Mouse (Mus musculus) midbrain, postnatal 0 days (tissue): Measurements from ENCODE around the gene Atp8b5. TPM values are rescaled to one million over a fixed set of nuclear protein-coding genes. Genes with fewer than 3 reads are reported as not detected.

Experiments used
- ATAC-seq: fragments of 200-750 bp; cut with Nextera tagmentation; 2 replicates; pipeline ENCODE4 v1.8.0; 2017; ENCODE audit warnings: moderate number of reproducible peaks, mild to moderate bottlenecking, moderate TSS enrichment, moderate library complexity; ENCODE audit not compliant: low FRiP score
- DNase-seq: peaks from one replicate; pipeline ENCODE4 v3.0.0-alpha.2; 2015; ENCODE audit warnings: low spot score
- H3K27ac ChIP-seq: fragments of 300-500 bp; sonication (generic); 2 replicates; pipeline ENCODE4 v1.5.1; 2014; ENCODE audit warnings: low read depth, mild to moderate bottlenecking, low read length, mixed read lengths
- H3K27me3 ChIP-seq: fragments of 300-500 bp; sonication (generic); 2 replicates; pipeline ENCODE4 v1.6.1; 2014; ENCODE audit warnings: low read length, control low read depth, mixed read lengths; ENCODE audit not compliant: insufficient read depth
- H3K36me3 ChIP-seq: fragments of 300-500 bp; sonication (generic); 2 replicates; pipeline ENCODE4 v1.6.1; 2014; ENCODE audit warnings: low read length, control low read depth, mixed read lengths; ENCODE audit not compliant: insufficient read depth
- H3K4me1 ChIP-seq: fragments of 300-500 bp; sonication (generic); 2 replicates; pipeline ENCODE4 v1.6.1; 2014; ENCODE audit warnings: mild to moderate bottlenecking, control low read depth, antibody characterized with exemption, low read length, mixed read lengths; ENCODE audit not compliant: insufficient read depth
- H3K4me2 ChIP-seq: fragments of 300-500 bp; sonication (generic); 2 replicates; pipeline ENCODE4 v1.6.1; 2014; ENCODE audit warnings: low read depth, mild to moderate bottlenecking, low read length, mixed read lengths; ENCODE audit not compliant: poor library complexity, severe bottlenecking
- H3K4me3 ChIP-seq: fragments of 300-500 bp; sonication (generic); 2 replicates; pipeline ENCODE4 v1.5.1; 2014; ENCODE audit warnings: low read depth, mild to moderate bottlenecking, low read length, moderate library complexity
- H3K9ac ChIP-seq: fragments of 300-500 bp; sonication (generic); replicated peaks from 2 replicates; pipeline ENCODE4 v1.6.1; 2014; ENCODE audit warnings: mild to moderate bottlenecking, low read length, moderate library complexity, mixed read lengths; ENCODE audit not compliant: poor library complexity, severe bottlenecking
- H3K9me3 ChIP-seq: fragments of 300-500 bp; sonication (generic); 2 replicates; pipeline ENCODE4 v1.6.1; 2016; ENCODE audit warnings: low read length, control low read depth
- CTCF ChIP-seq: IDR thresholded peaks from 2 replicates; pipeline ENCODE4 v1.5.1; 2016; ENCODE audit warnings: antibody characterized with exemption, mild to moderate bottlenecking
- WGBS: fragments of 180-500 bp; shearing (Covaris S2); extraction: QIAGEN DNeasy Blood & Tissue Kit; methylation state at CpG from one replicate; pipeline ENCODE4 v1.1.7; 2014; 5-methylcytosine and 5-hydroxymethylcytosine counted together
- polyA plus RNA-seq: library from polyadenylated mRNA; unstranded; fragments of >200 nt; fragmentation: Nextera tagmentation; extraction: Ambion mirVana; gene quantifications from 2 replicates; pipeline ENCODE4 v1.2.1, GENCODE M21; 2015
- total RNA-seq: library from RNA; depleted of rRNA; stranded (reverse); fragments of >200 nt; gene quantifications from 2 replicates; pipeline ENCODE4 v1.2.3, GENCODE M21; 2014

Atp8b5 gene
- total and polyA plus RNA-seq, 2 experiments from 2014 or later, result 0.44 to 0.54 TPM

DNA sequence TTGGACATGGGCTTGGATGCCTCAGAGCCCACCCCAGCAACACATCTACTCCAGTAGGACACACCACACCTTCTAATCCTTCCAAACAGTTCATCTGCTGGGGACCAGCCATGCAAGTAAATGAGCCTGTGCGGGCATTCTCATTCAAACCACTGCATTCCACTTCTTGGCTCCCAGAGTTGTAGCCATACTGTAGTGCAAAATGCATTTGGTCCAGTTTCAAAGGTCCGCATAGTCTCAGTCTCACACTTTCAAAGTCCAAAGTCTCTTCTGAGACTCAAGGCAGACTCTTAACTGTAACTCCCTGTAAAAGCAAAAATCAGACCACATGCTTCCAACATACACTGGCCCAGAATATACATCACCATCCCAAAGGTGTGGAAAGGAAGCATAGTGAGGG is 78.0 kb downstream of the Atp8b5 start:
- H3K36me3 ChIP-seq, result no peaks in the 10 kb centered on the region
- WGBS, result 69% methylated on average over 2 of the region's 2 CpGs
- no peak for TF ChIP-seq CTCF
- H3K27me3 ChIP-seq, result no peaks in the 10 kb centered on the region
- no peak overlapping the region for H3K4me2 ChIP-seq
- no peak overlapping the region for H3K9ac ChIP-seq
- H3K27ac ChIP-seq, result no peak overlapping the region
- H3K9me3 ChIP-seq, result no peaks in the 10 kb centered on the region
- no peak for DNase-seq
- ATAC-seq, result no peak
- no peak overlapping the region for H3K4me3 ChIP-seq
- H3K4me1 ChIP-seq, result no peaks in the 10 kb centered on the region

DNA sequence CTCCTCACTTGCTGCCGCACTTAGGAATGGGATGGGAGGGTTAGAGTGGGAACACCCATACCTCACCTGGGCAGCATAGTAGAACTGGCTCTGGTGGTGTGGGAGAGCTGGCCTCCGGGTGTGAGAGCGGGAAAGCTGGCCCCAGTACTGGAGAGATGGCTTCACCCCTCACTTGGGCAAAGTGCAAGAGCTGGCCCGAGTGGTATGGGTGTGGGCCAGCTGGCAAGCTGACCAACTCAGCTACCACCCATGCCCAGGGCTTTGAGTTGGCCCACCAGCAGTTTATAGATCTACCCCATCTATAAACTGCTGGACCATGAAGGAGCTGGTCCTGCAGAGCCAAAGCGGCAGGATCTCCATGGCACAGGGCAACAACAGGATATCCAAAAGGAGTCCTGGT is 82.2 kb downstream of the Atp8b5 start:
- no peaks in the 10 kb centered on the region for H3K27me3 ChIP-seq
- H3K27ac ChIP-seq, result no peak overlapping the region
- 87% methylated on average over 5 of the region's 5 CpGs for WGBS
- no peak overlapping the region for H3K4me3 ChIP-seq
- peak; percentile 1 for DNase-seq
- ATAC-seq, result no peak
- no peak for TF ChIP-seq CTCF
- no peaks in the 10 kb centered on the region for H3K4me1 ChIP-seq
- H3K9me3 ChIP-seq, result no peaks in the 10 kb centered on the region
- no peak overlapping the region for H3K4me2 ChIP-seq
- no peak overlapping the region for H3K9ac ChIP-seq
- H3K36me3 ChIP-seq, result no peaks in the 10 kb centered on the region

DNA sequence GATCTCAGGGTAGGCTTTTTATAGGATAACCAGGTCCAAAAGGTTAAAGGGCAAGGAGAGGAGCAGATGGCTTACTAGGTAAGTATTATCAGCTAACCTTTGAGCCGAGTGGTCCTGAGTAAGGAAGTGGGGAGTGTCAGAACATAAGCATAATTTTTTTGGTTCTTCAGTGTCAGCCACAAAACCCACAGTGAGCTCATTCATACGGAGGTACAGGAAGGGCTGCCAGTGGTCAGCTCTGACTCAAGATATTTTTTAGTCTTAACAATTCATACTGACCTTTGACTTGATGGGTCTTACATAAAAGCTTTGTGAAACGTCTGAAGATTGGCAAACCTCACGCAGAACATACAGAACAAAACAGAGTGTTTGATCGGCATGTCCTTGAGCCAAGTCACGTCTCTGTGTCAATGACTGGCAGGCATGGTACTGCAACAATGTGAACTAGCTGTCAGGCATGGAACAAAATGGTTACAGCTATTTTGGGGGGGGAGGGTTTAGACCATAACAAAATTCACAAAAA is 83.1 kb downstream of the Atp8b5 start:
- H3K4me3 ChIP-seq, result no peak overlapping the region
- ATAC-seq (no peak), DNase-seq (no peak)
- H3K27me3 ChIP-seq, result no peaks in the 10 kb centered on the region
- H3K27ac ChIP-seq, result no peak overlapping the region
- no peaks in the 10 kb centered on the region for H3K36me3 ChIP-seq
- H3K4me1 ChIP-seq, result no peaks in the 10 kb centered on the region
- no peaks in the 10 kb centered on the region for H3K9me3 ChIP-seq
- WGBS, result 78% methylated on average over 6 of the region's 6 CpGs
- TF ChIP-seq CTCF, result no peak
- H3K9ac ChIP-seq, result no peak overlapping the region
- no peak overlapping the region for H3K4me2 ChIP-seq

DNA sequence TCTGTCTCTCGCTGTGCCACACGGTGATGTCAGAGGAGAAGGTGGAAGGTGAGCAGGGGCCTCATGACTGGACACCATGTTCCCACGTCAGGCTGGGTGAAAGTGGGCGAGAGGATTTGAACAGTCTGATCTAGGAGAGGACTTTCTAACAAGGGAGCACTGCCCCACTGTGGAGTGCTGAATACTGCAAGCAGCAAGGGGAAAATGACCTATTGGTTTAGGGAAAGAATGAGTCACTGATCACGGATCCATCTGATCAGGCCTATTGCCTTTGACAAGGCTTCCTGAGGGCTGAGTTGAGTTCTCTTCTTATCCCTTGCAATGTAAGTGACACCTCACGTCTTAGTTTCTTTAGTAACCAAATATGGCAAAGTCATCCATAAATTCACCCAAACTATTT is 86.7 kb downstream of the Atp8b5 start:
- ATAC-seq (no peak), DNase-seq (no peak)
- Histone ChIP-seq H3K4me3 (no peak overlapping the region), H3K36me3 (no peaks in the 10 kb centered on the region), H3K9me3 (no peaks in the 10 kb centered on the region), H3K27me3 (no peaks in the 10 kb centered on the region), H3K4me2 (no peak overlapping the region), H3K27ac (no peak overlapping the region), H3K4me1 (no peaks in the 10 kb centered on the region), H3K9ac (no peak overlapping the region)
- TF ChIP-seq CTCF, result no peak
- WGBS, result 91% methylated on average over 6 of the region's 6 CpGs

DNA sequence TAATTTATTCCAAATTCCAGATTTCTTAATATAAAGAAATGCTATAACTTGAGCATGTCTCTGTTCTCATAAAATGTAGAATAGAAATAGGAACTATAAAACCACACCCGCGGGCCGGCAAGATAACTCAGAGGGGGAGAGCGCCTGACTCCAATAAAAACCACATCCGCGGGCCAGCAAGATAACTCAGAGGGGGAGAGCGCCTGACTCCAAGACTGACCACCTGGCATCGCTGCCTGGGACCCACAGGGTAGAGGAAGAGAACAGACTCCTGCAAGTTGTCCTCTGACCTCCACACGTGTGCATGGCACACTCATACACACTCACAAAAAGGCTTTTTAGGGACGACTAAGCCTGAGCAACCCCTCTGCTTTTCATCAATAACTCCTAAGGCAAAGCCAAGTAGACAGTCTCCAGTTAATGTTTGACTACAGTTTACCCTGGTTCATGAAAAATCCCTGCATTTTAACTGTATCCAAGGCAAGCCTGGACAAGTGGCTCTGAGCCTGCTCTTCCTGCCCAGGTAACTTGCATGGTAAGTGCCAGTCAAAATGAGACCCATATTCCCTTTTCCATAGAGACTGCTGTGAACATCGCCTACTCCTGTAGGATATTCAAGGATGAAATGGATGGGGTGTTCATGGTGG is 98.1 kb downstream of the Atp8b5 start:
- H3K4me3 ChIP-seq, result no peak overlapping the region
- no peak for TF ChIP-seq CTCF
- no peak overlapping the region for H3K9ac ChIP-seq
- no peaks in the 10 kb centered on the region for H3K36me3 ChIP-seq
- DNase-seq (no peak), ATAC-seq (no peak)
- WGBS, result 89% methylated on average over 11 of the region's 11 CpGs
- H3K9me3 ChIP-seq, result no peaks in the 10 kb centered on the region
- H3K27ac ChIP-seq, result no peak overlapping the region
- H3K27me3 ChIP-seq, result no peaks in the 10 kb centered on the region
- H3K4me1 ChIP-seq, result no peaks in the 10 kb centered on the region
- H3K4me2 ChIP-seq, result no peak overlapping the region

DNA sequence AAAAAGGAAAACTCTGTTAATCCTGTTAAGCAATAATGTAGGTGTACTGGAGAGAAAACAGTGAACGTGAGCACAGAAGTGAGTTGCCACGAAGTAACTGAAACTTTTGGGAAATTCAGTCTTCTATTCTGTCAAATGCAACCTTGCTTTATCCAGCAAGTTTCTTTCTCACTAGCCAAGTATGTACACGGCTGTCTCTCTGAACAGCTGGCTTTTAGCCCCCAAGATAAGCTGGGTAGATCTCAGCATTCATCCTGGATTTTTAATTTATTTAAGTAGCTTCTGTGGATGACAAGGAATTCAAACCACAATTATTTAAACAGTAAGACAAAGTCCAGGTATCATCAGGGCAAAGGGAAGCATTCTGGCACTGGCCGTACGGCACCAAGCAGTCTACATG is 100.3 kb downstream of the Atp8b5 start:
- no peak for TF ChIP-seq CTCF
- Histone ChIP-seq H3K36me3 (no peaks in the 10 kb centered on the region), H3K4me3 (no peak overlapping the region), H3K9me3 (no peaks in the 10 kb centered on the region), H3K27me3 (no peaks in the 10 kb centered on the region), H3K4me2 (no peak overlapping the region), H3K27ac (no peak overlapping the region), H3K4me1 (no peaks in the 10 kb centered on the region), H3K9ac (no peak overlapping the region)
- ATAC-seq (no peak), DNase-seq (no peak)
- 85% methylated on average over 5 of the region's 5 CpGs for WGBS
